ENCODE assay signal across 9 mouse cellular contexts in the genomic region with DNA sequence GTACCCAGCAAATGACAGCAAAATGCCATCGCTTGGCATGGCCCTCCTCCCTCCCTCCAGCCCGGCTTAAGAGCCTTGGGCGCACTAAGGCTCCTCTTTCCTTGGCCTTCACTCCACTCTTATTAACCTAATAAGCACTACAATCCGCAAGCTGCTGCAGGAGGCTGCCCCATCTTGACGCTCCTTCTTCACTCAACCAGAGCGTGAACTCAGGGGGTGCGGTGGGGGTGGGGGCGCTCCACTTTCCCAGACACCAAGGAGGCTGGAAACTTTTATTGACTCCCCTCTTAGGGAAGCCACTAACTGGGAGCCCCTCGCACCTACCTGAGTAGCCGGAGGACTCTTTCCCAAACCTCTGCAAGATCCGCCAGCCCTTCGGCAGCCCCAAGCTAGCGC. TPM values are rescaled to one million over a fixed set of nuclear protein-coding genes. Genes with fewer than 3 reads are reported as not detected.
A peak's percentile ranks its signal among the peaks of the same experiment; 100 is the strongest.
DNase-seq lines count a peak whose midpoint lies in the region; ATAC-seq and TF ChIP-seq lines count a peak whose summit lies in the region.
"Had no signal": no experiment of that assay in that cellular context is flagged by ENCODE, and none has a peak within 500 bp of the region (broad histone marks: within the 10 kb centered on the region; RNA-seq: fewer than 3 reads in every experiment).

No protein-coding gene starts in this region.

- peak; percentile 7 to 27 for DNase-seq in adrenal gland, postnatal 36 days
- DNase-seq in adrenal gland, postnatal 4 days (ENCODE audit: low spot score in 2 of 2) = no peak
- no peak for DNase-seq in thymus, adult 2 months
- DNase-seq in thymus, postnatal 0 days (ENCODE audit: low spot score) = no peak
- peak; percentile 1 for DNase-seq in lung, postnatal 25 days (ENCODE audit: low spot score)
- DNase-seq in stomach, postnatal 0 days (ENCODE audit: low spot score) = no peak
- no peak for DNase-seq in layer of hippocampus, adult 9-11 months

- no peak overlapping the region for H3K27ac ChIP-seq in thymus, adult 2 months (ENCODE audit: control insufficient read depth, insufficient read depth, low read length)
- peak overlapping the region; percentile 79 for H3K27ac ChIP-seq in stomach, postnatal 0 days (replicated peaks)

- TF ChIP-seq POLR2A in thymus, adult 2 months (IDR thresholded peaks at IDR 0.05; ENCODE audit: control insufficient read depth, extremely low read depth, insufficient read depth, low read length, poor library complexity) = no peak

- no peak for TF ChIP-seq CTCF in thymus, adult 2 months (IDR thresholded peaks at IDR 0.05; ENCODE audit: borderline replicate concordance, control insufficient read depth, extremely low read depth, insufficient read depth, low read length, poor library complexity)
- no peak for TF ChIP-seq CTCF in stomach, postnatal 0 days (IDR thresholded peaks at IDR 0.05; ENCODE audit: low read depth)

- no peaks in the 10 kb centered on the region for H3K9me3 ChIP-seq in stomach, postnatal 0 days (ENCODE audit: control insufficient read depth, low read length)

- H3K4me1 ChIP-seq in thymus, adult 2 months (replicated peaks; ENCODE audit: control insufficient read depth, insufficient read depth, low read length) = peaks cover 3% of the 10 kb centered on the region; the same call in 1 of the 2 replicates
- no peaks in the 10 kb centered on the region for H3K4me1 ChIP-seq in stomach, postnatal 0 days (replicated peaks; ENCODE audit: control insufficient read depth, insufficient read depth)

- H3K4me3 ChIP-seq in thymus, adult 2 months (ENCODE audit: control insufficient read depth, insufficient read depth, low read length) = peak overlapping the region; percentile 78
- H3K4me3 ChIP-seq in stomach, postnatal 0 days (ENCODE audit: low read depth, low read length) = peak overlapping the region; percentile 73

- peak overlapping the region; percentile 80 for H3K9ac ChIP-seq in stomach, postnatal 0 days (ENCODE audit: low read length)

- no peaks in the 10 kb centered on the region for H3K27me3 ChIP-seq in thymus, adult 2 months (ENCODE audit: control insufficient read depth, insufficient read depth, low read length)
- H3K27me3 ChIP-seq in stomach, postnatal 0 days (ENCODE audit: control insufficient read depth, insufficient read depth, low read length) = no peaks in the 10 kb centered on the region
- H3K27me3 ChIP-seq: CH12.LX had no signal

- no peak for TF ChIP-seq EP300 in stomach, postnatal 0 days (optimal IDR thresholded peaks at IDR 0.05)

- WGBS in thymus, adult 2 months = 3% methylated on average over 13 of the region's 13 CpGs
- WGBS in stomach, postnatal 0 days = 0% methylated on average over 13 of the region's 13 CpGs

- peak; percentile 49 to 57 for ATAC-seq in hematopoietic stem cell, adult 5-6 weeks (replicated peaks in 1 of 2; ENCODE audit: insufficient read depth in 1 of 2, low FRiP score in 2 of 2, low TSS enrichment in 1 of 2, low read depth in 1 of 2, poor library complexity in 2 of 2, severe bottlenecking in 2 of 2)
- no peak for ATAC-seq in stomach, postnatal 0 days (ENCODE audit: low FRiP score, low TSS enrichment)

- no peaks in the 10 kb centered on the region for H3K36me3 ChIP-seq in thymus, adult 2 months (ENCODE audit: control insufficient read depth, insufficient read depth, low read length)
- no peaks in the 10 kb centered on the region for H3K36me3 ChIP-seq in stomach, postnatal 0 days (ENCODE audit: control insufficient read depth, insufficient read depth, low read length)

- peak overlapping the region; percentile 57 for H3K4me2 ChIP-seq in stomach, postnatal 0 days (replicated peaks; ENCODE audit: low read depth)

RNA-seq across cellular contexts. Expression of a gene that starts 0.5 kb away (rescaled TPM):
- 10 to 100 TPM; 24.4 to 25.8 TPM for total RNA-seq in adrenal gland, postnatal 36 days (2021)
- 10 to 100 TPM; 24.8 to 25.4 TPM for total RNA-seq in adrenal gland, postnatal 4 days (2021)
- 5.3 and 5.7 TPM in 2 replicates for polyA plus RNA-seq in thymus, adult 2 months (2012; rRNA removed)
- 5.2 and 6.8 TPM in 2 replicates for polyA plus RNA-seq in thymus, postnatal 0 days (2015; fragmentation: Nextera tagmentation; extraction: Ambion mirVana)
- total RNA-seq in hematopoietic stem cell, adult 5-6 weeks (2017) = 6.5 and 8.1 TPM in 2 replicates
- 7.6 TPM in 2 replicates for polyA plus RNA-seq in stomach, postnatal 0 days (2015; fragmentation: Nextera tagmentation; extraction: Ambion mirVana)
- total RNA-seq: CH12.LX had no signal

RNA-seq across cellular contexts. Expression of a gene that starts 0.7 kb away (rescaled TPM):
- 10 to 100 TPM; 10.7 to 11.0 TPM for total RNA-seq in adrenal gland, postnatal 36 days (2021)
- 10 to 100 TPM in 1 of 2 experiments, 1 to 10 TPM in 1; 9.1 to 12.2 TPM for total RNA-seq in adrenal gland, postnatal 4 days (2021)
- polyA plus RNA-seq in thymus, adult 2 months (2012; rRNA removed) = 0.40 TPM in 2 replicates
- 3.3 and 3.9 TPM in 2 replicates for polyA plus RNA-seq in thymus, postnatal 0 days (2015; fragmentation: Nextera tagmentation; extraction: Ambion mirVana)
- total RNA-seq in hematopoietic stem cell, adult 5-6 weeks (2017) = 23.3 and 27.1 TPM in 2 replicates
- 2.0 and 2.1 TPM in 2 replicates for polyA plus RNA-seq in stomach, postnatal 0 days (2015; fragmentation: Nextera tagmentation; extraction: Ambion mirVana)

Comparison
In these comparisons a context has a peak if more than half of its experiments do, and no peak if none do; other contexts are left out.
1. DNase-seq: peak in adrenal gland, postnatal 36 days (2 of 2) and lung, postnatal 25 days (single experiment); none in adrenal gland, postnatal 4 days (0 of 2), thymus, adult 2 months (single experiment), thymus, postnatal 0 days (single experiment), stomach, postnatal 0 days (single experiment) and layer of hippocampus, adult 9-11 months (single experiment).